Mouse (Mus musculus) embryo, embryonic 11.5 days (tissue): ENCODE measurements around the gene Ppp1r18.
A peak's percentile ranks its signal among the peaks of the same experiment; 100 is the strongest.
"Not testable (repeated sequence)": the region's sequence is repeated elsewhere in the genome, so short reads cannot be mapped to it uniquely, and the experiment has no call there.

Experiments used
- DNase-seq: peaks from one replicate; pipeline ENCODE4 v3.0.0-alpha.2; 2012; ENCODE audit warnings: low read depth, low spot score

Gene Ppp1r18

GRCm38 (mm10) chr17:35836991-35837422 lies 28.4 kb upstream of the Ppp1r18 start:
- DNase-seq: peak; percentile 87

DNA sequence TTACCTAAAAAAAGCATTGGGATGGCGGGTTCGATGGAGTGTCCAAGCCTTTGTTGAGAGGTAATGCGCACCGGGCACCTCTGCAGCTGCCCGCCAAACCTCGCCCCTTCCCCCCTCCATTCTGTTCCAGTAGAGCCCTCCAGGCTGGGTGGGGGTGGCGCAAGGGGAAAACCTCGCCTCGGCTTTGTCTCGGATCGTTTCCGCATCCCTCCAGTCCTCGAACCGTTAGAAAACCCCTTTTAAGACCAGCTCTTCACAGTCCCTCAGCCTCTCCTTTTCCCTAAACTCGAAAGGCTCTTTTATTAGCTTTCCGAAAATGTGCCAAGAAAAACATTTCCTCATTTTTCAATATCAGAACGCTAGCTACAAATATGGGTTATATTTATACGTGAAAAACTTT lies 27.9 kb upstream of the Ppp1r18 start:
- no peak for DNase-seq

- peak; percentile 92 for DNase-seq
Measured at GRCm38 (mm10) chr17:35838122-35838544, 27.3 kb upstream of the Ppp1r18 start, which contains the start of gene Tubb5. Gene Tubb5 (minus strand): TSS chr17:35838306.

GRCm38 (mm10) chr17:35838570-35838969 lies 26.8 kb upstream of the Ppp1r18 start:
- DNase-seq: no peak

DNA sequence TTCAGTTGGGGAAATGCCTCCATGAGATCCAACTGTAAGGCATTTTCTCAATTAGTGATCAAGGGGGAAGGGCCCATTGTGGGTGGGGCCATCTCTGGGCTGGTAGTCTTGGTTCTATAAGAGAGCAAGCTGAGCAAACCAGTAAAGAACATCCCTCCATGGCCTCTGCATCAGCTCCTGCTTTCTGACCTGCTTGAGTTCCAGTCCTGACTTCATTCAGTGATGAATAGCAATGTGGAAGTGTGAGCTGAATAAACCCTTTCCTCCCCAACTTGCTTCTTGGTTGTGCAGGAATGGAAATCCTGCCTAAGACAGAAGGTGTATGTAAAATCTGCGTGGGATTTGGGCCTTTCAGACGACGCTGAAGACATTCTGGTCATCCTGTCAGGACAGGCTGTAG lies 26.4 kb upstream of the Ppp1r18 start:
- DNase-seq: not testable (repeated sequence)

DNA sequence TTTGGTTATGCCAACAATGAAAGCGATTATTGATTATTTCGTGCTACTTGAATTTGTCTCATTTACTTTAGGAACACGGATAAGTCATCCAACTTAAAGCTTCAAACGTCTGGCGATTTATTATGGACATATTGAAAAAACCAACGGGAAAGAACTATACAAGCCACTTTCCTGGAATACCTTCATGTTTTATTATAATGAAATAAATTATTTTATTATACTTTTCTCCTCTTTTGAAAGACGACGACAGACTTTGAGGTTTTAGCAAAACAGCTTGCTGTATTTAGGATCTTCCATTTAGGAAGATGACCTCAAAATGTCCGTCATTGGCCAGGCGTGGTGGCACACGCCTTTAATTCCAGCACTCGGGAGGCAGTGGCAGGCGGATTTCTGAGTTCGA lies 24.8 kb upstream of the Ppp1r18 start:
- no peak for DNase-seq

DNA sequence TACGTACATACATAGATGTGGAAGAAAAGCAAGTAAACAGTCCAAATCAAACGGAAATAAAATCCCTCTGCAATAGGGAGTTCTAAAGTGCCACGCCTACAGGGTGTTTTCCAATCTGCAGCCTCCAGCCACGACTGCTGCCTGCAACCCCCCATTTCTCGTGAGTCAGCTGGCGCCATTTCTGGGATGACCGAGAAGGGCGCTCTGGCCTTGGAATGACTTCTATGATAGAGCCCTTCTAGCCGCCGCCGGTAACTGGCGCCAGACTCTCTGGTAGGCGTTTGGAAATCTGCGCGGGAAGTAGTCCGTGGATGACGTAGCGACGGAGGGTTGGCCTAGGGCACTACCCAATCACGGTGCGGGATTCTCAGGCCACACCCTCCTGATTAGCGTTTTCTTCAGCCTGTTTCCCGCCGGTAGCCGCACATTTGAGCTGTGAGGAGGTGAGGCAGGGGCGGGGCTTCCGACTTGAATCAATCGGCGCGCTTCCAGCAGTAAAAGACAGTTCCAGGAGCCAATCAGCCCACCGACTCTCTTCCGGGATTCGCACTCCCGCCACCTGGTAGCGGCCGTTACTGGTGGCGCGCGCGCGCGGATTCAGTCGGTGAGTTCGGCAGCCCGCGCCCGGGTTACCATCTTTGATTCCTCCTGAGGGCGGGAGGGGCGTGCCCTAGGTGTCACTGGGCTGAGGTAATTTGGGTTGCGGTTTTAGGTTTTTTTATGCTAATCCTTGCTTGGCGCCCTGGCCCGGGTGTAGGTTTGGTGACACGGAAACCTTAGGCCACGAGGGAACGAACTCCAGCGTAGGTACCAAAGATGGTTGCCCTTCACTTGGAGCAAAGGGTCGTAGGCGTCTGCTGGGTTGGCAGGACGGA lies 24.1 kb upstream of the Ppp1r18 start, which contains the start of gene Mdc1:
Gene Mdc1, plus strand, starts transcription at position 440 of the 875 bp plus-strand sequence.
- peak; percentile 99 for DNase-seq

DNA sequence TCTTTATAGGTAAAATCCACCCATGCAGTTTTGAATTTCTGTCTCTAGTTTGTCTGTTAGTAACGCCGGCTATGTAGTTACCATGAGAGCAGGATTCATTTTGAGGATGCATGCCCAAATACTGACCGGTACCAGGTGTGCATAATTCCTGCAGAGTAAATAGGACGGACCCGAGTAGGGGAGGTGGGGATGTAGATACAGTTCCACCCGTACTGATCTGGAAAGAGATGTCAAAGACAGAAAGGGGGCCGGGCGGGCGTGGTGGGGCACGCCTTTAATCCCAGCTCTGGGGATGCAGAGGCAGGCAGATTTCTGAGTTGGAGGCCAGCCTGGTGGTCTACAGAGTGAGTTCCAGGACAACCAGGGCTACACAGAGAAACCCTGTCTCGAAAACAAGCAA lies 23.4 kb upstream of the Ppp1r18 start:
- no peak for DNase-seq

DNA sequence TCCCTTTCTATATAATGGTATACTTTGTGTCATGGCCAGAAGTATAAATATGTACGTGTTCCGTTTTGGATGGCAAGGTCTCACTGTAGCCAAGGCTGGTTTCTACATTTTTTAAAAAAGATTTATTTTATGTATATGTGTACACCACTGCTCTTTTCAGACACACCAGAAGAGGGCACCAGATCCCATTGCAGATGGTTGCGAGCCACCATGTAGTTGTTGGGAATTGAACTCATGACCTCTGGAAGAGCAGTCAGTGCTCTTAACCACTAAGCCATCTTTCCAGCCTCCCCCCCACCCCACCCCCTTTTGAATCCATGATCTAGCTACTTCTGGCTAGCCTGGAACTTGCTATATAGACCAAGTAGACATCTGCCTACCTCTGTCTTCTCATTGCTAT lies 21.9 kb upstream of the Ppp1r18 start:
- no peak for DNase-seq

DNA sequence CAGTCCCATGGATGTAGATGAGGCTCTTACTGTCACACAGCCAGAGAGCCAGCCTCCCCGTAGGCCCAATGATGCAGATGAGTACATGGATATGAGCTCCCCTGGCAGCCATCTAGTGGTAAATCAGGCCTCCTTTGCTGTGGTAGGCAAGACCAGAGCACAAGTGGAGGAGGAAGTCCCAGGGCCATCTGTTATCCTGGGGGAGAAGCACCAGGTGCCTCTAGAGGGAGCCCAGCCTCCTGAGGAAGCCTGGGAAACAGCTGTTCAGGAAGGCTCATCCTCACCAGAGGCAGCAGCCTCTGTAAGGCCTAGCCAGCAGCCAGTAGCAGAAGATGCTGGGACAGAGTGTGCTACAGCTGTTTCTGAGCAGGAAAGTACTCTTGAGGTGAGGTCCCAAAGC lies 17.3 kb upstream of the Ppp1r18 start:
- no peak for DNase-seq

DNA sequence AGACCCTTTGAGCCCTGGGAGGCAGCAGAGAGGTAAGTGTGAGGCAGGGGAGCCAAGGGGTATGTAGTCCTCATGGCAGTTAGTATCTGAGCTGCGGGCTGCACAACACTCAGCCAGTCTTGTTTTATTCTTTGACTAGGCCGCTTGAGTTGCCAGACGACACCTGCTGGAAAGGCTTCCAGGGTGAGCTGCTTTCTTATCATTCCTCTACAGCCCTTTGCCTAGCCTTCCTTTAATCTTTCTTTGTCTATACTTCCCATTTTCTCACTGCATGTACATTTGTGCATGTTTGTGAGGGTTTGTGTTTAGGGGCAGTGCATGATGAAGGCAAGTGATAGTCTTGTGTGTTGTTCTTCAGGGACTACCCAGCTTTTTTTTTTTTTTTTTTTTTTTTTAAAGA lies 14.4 kb upstream of the Ppp1r18 start:
- no peak for DNase-seq

DNA sequence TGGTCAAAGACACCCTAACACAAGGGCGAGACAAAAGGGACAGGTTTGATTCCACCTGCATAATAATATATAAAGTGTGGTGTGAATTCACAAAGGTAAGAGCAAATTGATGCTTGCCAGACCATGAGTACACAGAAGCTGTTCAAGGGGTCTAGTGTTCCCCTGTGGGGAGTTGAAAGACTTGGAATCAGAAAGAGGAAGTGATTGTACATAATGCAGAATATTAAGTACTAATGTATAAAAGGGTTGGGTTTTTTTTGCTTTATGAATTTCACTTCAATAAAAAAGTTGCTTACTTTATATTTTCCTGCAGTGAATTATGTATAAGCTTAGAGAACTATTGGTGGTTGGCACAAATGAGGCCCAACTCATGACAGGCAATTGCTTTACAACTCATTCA lies 6.0 kb upstream of the Ppp1r18 start:
- no peak for DNase-seq

DNA sequence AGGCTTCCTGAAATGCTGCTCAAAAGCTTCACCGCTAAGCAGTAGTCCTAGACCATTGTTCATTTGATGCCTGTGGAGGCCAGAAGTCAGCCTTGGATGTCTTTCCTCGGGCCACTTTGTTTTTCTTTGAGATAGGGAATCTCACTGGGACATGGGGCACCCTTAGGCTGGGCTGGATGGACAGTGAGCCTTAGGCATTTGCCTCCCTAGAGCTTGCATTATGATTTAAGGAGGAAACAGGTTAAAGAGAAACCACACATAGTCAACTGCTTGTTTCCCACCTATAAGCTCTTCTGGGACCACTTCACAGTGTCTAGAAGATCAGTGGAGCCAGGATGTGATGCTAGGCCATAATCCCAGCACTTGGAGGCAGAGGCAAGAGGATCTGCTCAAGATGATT lies 5.6 kb upstream of the Ppp1r18 start:
- DNase-seq: no peak

- no peak for DNase-seq
Measured at GRCm38 (mm10) chr17:35860831-35861197, 4.6 kb upstream of the Ppp1r18 start.

DNA sequence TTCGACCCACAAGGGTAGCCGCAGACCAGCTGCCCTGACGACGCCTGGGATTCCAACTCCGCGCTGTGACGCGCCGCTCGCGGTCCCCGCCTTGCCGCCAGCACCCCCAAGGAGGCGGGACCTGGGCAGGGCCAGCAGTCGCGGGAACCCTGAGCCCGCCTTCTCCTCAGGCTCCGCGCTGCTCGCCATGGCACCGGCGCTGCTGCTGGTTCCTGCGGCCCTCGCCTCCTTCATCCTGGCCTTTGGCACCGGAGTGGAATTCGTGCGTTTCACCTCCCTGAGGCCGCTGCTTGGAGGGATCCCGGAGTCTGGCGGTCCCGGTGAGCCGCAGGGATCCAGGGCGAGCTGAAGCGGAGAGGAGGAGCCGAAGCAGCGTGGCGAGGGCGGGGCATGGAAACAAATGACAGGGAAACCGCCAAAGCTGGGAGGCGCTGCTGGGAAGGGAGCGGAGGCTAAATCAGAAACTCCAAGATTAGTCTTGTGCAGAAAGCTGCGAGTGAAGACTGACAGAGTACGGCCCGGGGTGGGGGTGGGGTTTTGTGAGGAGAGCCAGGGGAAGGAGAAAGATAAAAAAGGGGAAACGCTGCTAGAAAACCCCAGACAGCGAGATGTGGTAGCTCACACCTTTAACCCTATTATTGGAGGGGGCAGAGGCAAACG lies 4.1 kb upstream of the Ppp1r18 start, which contains the start of gene Nrm:
Gene Nrm, plus strand, starts transcription at position 121 of the 660 bp plus-strand sequence.
- DNase-seq: peak; percentile 83

- DNase-seq: no peak
Measured at GRCm38 (mm10) chr17:35864832-35865353, 500 bp upstream of the Ppp1r18 start.

- no peak for DNase-seq
Measured at GRCm38 (mm10) chr17:35866281-35866831, 963 bp downstream of the Ppp1r18 start.

- no peak for DNase-seq
Measured at GRCm38 (mm10) chr17:35866911-35867890, 1.8 kb downstream of the Ppp1r18 start.

- DNase-seq: no peak
Measured at GRCm38 (mm10) chr17:35868165-35868820, 2.9 kb downstream of the Ppp1r18 start.

- no peak for DNase-seq
Measured at GRCm38 (mm10) chr17:35868961-35869345, 3.6 kb downstream of the Ppp1r18 start.
